Mouse (Mus musculus) G1E (cell line): ENCODE results near the gene Specc1l. TPM values are rescaled to one million over a fixed set of nuclear protein-coding genes. Genes with fewer than 3 reads are reported as not detected.
"Not testable (repeated sequence)": the region's sequence is repeated elsewhere in the genome, so short reads cannot be mapped to it uniquely, and the experiment has no call there.

Experiments used
- ATAC-seq: 2 replicates; pipeline ENCODE4 v1.8.0; 2016; ENCODE audit warnings: mild to moderate bottlenecking; ENCODE audit not compliant: insufficient number of reproducible peaks, poor library complexity, low FRiP score, severe bottlenecking; ENCODE audit errors: extremely low read depth
- DNase-seq: peaks from one replicate; pipeline ENCODE4 v3.0.0; 2012; ENCODE audit warnings: low spot score
- H3K27me3 ChIP-seq: 2 replicates; pipeline ENCODE4 v1.6.1; 2012; ENCODE audit warnings: mild to moderate bottlenecking, low read length, inconsistent platforms; ENCODE audit not compliant: insufficient read depth
- H3K36me3 ChIP-seq: replicated peaks from 2 replicates; pipeline ENCODE3; 2012; ENCODE audit warnings: mild to moderate bottlenecking, inconsistent platforms
- H3K4me1 ChIP-seq: 2 replicates; pipeline ENCODE4 v1.6.1; 2012; ENCODE audit warnings: low read depth, low read length, inconsistent platforms, mixed read lengths; ENCODE audit not compliant: insufficient read depth
- H3K4me3 ChIP-seq: 2 replicates; pipeline ENCODE4 v1.5.1; 2012; ENCODE audit warnings: low read depth, mild to moderate bottlenecking, inconsistent platforms, low read length, moderate library complexity, mixed read lengths
- H3K9me3 ChIP-seq: replicated peaks from 2 replicates; pipeline ENCODE4 v1.6.1; 2012; ENCODE audit warnings: inconsistent platforms
- CTCF ChIP-seq: IDR thresholded peaks from 2 replicates; pipeline ENCODE4 v1.5.1; 2012; ENCODE audit warnings: low read depth, low read length, inconsistent platforms, mixed read lengths
- GATA1 ChIP-seq: IDR thresholded peaks from 2 replicates; pipeline ENCODE4 v1.6.1; 2012; ENCODE audit warnings: borderline replicate concordance, low read length, inconsistent platforms, mixed read lengths
- GATA2 ChIP-seq: IDR thresholded peaks from 2 replicates; pipeline ENCODE4 v1.6.1; 2012; ENCODE audit warnings: low read depth, low read length, inconsistent platforms, borderline replicate concordance
- POLR2AphosphoS5 ChIP-seq: IDR thresholded peaks from 2 replicates; pipeline ENCODE4 v1.6.1; 2012; ENCODE audit warnings: low read depth, low read length, inconsistent platforms; ENCODE audit not compliant: insufficient replicate concordance
- TAL1 ChIP-seq: conservative IDR thresholded peaks from 2 replicates; pipeline ENCODE4 v1.6.1; 2012; ENCODE audit warnings: low read depth, low read length, inconsistent platforms, mixed read lengths
- polyA plus RNA-seq: library from polyadenylated mRNA; stranded (reverse); fragments of >175 nt; gene quantifications from 2 replicates; pipeline ENCODE4 v1.2.3, GENCODE M21; 2012
- total RNA-seq, 2 experiments: library from RNA; stranded (forward) in 1 of 2; stranded (reverse) in 1 of 2; fragments of 200-1000 nt in 1 of 2; fragments of >200 nt in 1 of 2; fragmentation: Nextera tagmentation in 1 of 2; gene quantifications; 2 replicates each; pipeline ENCODE4 v1.2.3; 2014 to 2017

The Specc1l gene
- total and polyA plus RNA-seq, 3 experiments = 6.6 to 31.1 (median 24.2) TPM

DNA sequence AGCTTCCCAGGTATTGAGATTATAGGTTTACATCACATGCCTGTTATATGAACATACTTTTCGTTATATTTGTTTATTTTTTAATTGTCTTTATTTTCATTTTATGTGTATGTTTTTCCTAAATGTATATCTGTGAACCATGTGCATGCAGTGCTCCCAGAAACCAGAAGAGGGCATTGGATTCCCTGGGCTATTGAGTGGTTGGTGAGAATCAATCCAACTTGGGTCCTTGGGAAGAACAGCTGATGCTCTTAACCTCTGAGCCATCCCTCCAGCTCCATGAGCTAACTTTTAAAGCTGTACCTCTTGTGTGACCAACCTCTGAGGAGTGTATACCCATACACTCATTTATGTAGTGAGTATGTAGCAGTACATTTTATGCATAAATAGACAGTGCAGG is 65.6 kb downstream of the Specc1l start:
- Histone ChIP-seq H3K4me3 (no peak overlapping the region), H3K4me1 (peaks cover 2% of the 10 kb centered on the region; the same call in 1 of the 2 replicates), H3K27me3 (no peaks in the 10 kb centered on the region), H3K9me3 (no peaks in the 10 kb centered on the region), H3K36me3 (peaks cover 63% of the 10 kb centered on the region)
- TF ChIP-seq POLR2AphosphoS5 (no peak), GATA2 (no peak), GATA1 (no peak), TAL1 (no peak), CTCF (no peak)
- DNase-seq = no peak
- ATAC-seq = no peak

DNA sequence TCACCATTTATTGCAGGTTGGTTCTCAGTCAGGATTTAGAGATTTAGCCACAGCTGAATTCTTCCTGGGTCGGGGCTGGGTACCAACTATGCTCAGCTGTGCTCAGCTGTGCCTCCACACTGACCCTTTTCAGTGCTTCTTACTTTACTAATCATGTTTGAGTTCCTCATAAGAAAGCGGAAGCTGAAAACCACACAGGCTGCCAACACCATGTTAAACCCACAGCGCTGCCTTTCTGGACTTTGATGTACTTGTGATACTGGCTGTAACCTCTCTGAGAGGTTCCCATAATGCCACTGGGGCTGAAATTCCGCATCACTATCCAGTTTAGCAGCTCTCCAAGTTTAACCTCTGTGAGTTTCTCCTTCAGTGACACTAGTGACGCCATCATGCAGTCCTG is 70.8 kb downstream of the Specc1l start:
- Histone ChIP-seq H3K36me3 (peaks cover 59% of the 10 kb centered on the region), H3K4me3 (no peak overlapping the region), H3K27me3 (no peaks in the 10 kb centered on the region), H3K4me1 (no peaks in the 10 kb centered on the region), H3K9me3 (no peaks in the 10 kb centered on the region)
- ATAC-seq (no peak), DNase-seq (no peak)
- TF ChIP-seq CTCF (no peak), GATA2 (no peak), TAL1 (no peak), GATA1 (no peak), POLR2AphosphoS5 (no peak)

DNA sequence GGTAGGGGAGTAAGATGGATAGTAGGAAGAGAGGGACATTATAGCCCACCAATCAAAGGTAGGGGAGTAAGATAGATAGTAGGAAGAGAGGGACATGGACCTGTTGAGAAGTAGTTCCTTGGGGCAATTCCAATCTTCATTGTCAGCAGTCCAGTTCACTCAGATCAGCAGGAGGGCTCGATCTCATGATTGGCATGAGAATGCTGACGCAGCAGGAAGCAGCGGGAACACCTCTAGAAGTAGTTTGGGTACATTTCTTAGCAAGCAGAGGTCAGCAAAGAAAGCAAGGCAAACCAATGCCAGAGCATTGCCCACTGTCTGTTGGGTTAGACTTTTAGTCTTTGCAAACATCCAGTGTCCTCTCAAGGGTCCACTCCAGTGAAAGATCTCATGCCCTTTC is 71.9 kb downstream of the Specc1l start:
- peaks cover 4% of the 10 kb centered on the region for H3K4me1 ChIP-seq
- no peaks in the 10 kb centered on the region for H3K27me3 ChIP-seq
- TF ChIP-seq CTCF (no peak), GATA2 (no peak), POLR2AphosphoS5 (no peak), TAL1 (no peak), GATA1 (no peak)
- H3K4me3 ChIP-seq = no peak overlapping the region
- H3K36me3 ChIP-seq = peaks cover 58% of the 10 kb centered on the region
- ATAC-seq = no peak
- DNase-seq = no peak
- no peaks in the 10 kb centered on the region for H3K9me3 ChIP-seq

DNA sequence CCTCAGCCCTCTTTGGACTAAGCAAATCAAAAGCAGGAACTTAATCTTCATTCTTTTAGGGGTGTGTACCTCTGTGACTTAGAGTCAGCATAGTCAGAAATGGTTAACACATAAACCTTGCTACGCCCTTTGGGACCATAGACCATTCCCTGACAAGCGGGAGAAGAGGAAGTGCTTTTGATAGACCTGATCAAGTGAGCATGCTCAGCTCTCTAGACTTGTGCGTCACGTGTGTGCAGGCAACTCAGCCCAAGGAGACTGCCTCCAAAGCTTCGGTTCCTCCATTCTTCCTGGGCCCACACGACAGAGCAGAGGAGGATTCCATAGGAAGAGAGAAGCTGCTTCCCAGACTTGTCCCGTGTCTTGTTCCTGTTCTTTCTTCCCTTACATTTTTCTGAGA is 76.7 kb downstream of the Specc1l start:
- Histone ChIP-seq H3K27me3 (no peaks in the 10 kb centered on the region), H3K9me3 (no peaks in the 10 kb centered on the region), H3K4me1 (peaks cover 6% of the 10 kb centered on the region), H3K4me3 (no peak overlapping the region), H3K36me3 (peaks cover 57% of the 10 kb centered on the region)
- TF ChIP-seq POLR2AphosphoS5 = no peak
- no peak for TF ChIP-seq GATA1
- no peak for TF ChIP-seq GATA2
- no peak for TF ChIP-seq CTCF
- no peak for TF ChIP-seq TAL1
- no peak for DNase-seq
- no peak for ATAC-seq

DNA sequence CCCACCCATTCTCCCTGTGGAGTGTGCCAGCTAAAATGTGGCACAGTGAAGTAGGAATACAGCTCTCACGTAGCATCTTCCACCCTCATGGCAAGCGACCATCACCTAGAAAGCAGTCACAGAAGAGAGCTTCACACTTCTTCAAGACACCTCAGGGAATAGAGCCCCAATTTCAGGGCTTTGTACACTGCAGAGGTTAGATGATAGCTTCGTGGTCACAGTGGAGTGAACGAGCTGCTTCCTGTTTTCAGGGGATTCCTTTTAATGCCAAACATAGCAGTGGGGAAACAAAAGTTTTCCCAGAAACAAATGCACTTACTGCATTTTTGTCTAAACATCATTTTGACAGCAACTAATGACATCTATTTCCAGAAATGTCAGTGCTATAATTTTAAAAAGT is 77.5 kb downstream of the Specc1l start:
- DNase-seq = no peak
- ATAC-seq = no peak
- Histone ChIP-seq H3K4me3 (no peak overlapping the region), H3K27me3 (no peaks in the 10 kb centered on the region), H3K36me3 (peaks cover 54% of the 10 kb centered on the region), H3K4me1 (peaks cover 6% of the 10 kb centered on the region), H3K9me3 (no peaks in the 10 kb centered on the region)
- TF ChIP-seq TAL1 (no peak), POLR2AphosphoS5 (no peak), GATA2 (no peak), GATA1 (no peak), CTCF (no peak)

DNA sequence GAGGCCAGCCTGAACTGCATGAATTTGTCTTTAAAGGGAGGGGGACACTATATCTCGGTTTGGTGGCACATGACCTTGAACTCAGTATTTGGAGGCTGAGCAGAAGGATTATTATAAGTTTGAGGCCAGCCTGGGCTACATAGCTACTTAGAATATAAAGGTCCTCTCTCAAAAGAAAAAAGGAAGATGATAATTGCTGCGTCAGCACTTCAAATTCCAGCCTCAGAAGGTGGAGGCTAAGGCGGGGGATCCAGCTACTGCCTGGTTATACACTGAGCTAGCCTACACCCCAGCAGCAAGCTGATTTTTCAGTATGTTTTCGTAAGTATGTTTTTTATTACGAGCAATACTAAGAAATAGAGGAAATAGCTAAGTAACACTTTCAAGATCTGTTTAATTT is 78.8 kb downstream of the Specc1l start:
- DNase-seq = no peak
- H3K9me3 ChIP-seq = no peaks in the 10 kb centered on the region
- no peaks in the 10 kb centered on the region for H3K27me3 ChIP-seq
- peaks cover 6% of the 10 kb centered on the region for H3K4me1 ChIP-seq
- no peak for ATAC-seq
- peaks cover 58% of the 10 kb centered on the region for H3K36me3 ChIP-seq
- TF ChIP-seq CTCF = no peak
- no peak for TF ChIP-seq TAL1
- TF ChIP-seq POLR2AphosphoS5 = no peak
- no peak for TF ChIP-seq GATA1
- TF ChIP-seq GATA2 = no peak
- no peak overlapping the region for H3K4me3 ChIP-seq

DNA sequence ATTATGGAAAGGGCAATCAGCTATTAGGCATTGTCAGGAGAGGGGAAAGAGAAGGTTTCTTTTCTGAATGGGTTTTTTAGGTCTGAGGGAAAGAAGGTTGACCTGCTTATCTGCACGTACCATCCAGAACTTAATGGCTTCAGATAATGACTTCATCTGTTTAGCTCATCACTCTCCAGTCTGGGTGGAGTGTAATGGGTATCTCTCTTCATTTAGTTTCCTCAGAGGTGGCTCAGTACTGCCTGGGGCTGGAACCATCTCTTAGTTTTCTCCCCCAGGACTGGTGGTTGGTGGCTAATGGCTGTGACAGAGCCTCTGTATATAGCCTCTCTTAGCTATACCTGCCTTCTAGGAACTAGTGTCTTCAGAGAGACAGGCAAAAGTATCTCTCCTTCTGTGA is 79.5 kb downstream of the Specc1l start:
- peaks cover 62% of the 10 kb centered on the region for H3K36me3 ChIP-seq
- ATAC-seq = no peak; the same call in 1 of the 2 replicates
- DNase-seq = no peak
- no peaks in the 10 kb centered on the region for H3K9me3 ChIP-seq
- peaks cover 6% of the 10 kb centered on the region for H3K4me1 ChIP-seq
- no peak overlapping the region for H3K4me3 ChIP-seq
- no peak for TF ChIP-seq CTCF
- TF ChIP-seq TAL1 = no peak
- TF ChIP-seq GATA2 = no peak
- no peak for TF ChIP-seq POLR2AphosphoS5
- TF ChIP-seq GATA1 = no peak
- no peaks in the 10 kb centered on the region for H3K27me3 ChIP-seq

DNA sequence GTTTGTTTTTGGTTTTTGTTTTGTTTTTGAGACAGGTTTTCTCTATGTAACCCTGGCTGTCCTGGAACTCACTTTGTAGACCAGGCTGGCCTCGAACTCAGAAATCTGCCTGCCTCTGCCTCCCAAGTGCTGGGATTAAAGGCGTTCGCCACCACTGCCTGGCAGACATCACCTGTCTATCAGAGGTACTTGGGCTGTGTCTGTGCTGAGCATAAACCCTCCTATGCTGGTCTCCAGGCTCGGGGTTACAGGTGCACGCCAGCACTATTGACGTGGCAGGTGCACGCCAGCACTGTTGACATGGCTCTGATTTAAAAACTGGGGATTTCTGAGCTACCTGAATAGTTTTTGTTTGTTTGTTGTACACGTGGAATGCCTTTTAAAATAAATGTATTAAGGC is 80.3 kb downstream of the Specc1l start:
- H3K27me3 ChIP-seq, H3K4me1 ChIP-seq, H3K9me3 ChIP-seq, H3K4me3 ChIP-seq, DNase-seq, ATAC-seq: not testable (repeated sequence)
- peaks cover 67% of the 10 kb centered on the region for H3K36me3 ChIP-seq
